Mouse (Mus musculus) heart, embryonic 14.5 days (tissue): ENCODE measurements around the gene Pank1. TPM values are rescaled to one million over a fixed set of nuclear protein-coding genes. Genes with fewer than 3 reads are reported as not detected.
A peak's percentile ranks its signal among the peaks of the same experiment; 100 is the strongest.

Experiments
- ATAC-seq: fragments of 200-750 bp; cut with Nextera tagmentation; 2 replicates; pipeline ENCODE4 v1.8.0; 2017; ENCODE audit warnings: low read depth, moderate TSS enrichment; ENCODE audit not compliant: insufficient number of reproducible peaks, insufficient read depth, low FRiP score
- H3K27ac ChIP-seq, 2 experiments: fragments of 200-500 bp in 1 of 2; fragments of 300-500 bp in 1 of 2; sonication (generic) in 1 of 2; replicated peaks in 1 of 2; 2 replicates each; pipeline ENCODE4 v1.5.1; 2012 to 2014; ENCODE audit warnings: low read depth in 2 of 2, low read length in 2 of 2, control low read depth in 1 of 2, mild to moderate bottlenecking in 1 of 2, mixed read lengths in 1 of 2; ENCODE audit not compliant: control insufficient read depth in 1 of 2, insufficient read depth in 1 of 2
- H3K27me3 ChIP-seq: fragments of 300-500 bp; sonication (generic); 2 replicates; pipeline ENCODE4 v1.6.1; 2014; ENCODE audit warnings: mild to moderate bottlenecking, low read length, control low read depth; ENCODE audit not compliant: control insufficient read depth, insufficient read depth
- H3K36me3 ChIP-seq: fragments of 300-500 bp; sonication (generic); 2 replicates; pipeline ENCODE4 v1.6.1; 2014; ENCODE audit warnings: mild to moderate bottlenecking, control low read depth, low read length, mixed read lengths; ENCODE audit not compliant: control insufficient read depth, insufficient read depth
- H3K4me1 ChIP-seq, 2 experiments: fragments of 200-500 bp in 1 of 2; fragments of 300-500 bp in 1 of 2; sonication (generic) in 1 of 2; 2 replicates each; pipeline ENCODE4 v1.6.1; 2012 to 2014; ENCODE audit warnings: low read length in 2 of 2, control low read depth in 1 of 2, mixed read lengths in 1 of 2; ENCODE audit not compliant: control insufficient read depth in 2 of 2, insufficient read depth in 2 of 2
- H3K4me2 ChIP-seq: fragments of 300-500 bp; sonication (generic); 2 replicates; pipeline ENCODE4 v1.6.1; 2014; ENCODE audit warnings: mild to moderate bottlenecking, low read length
- H3K4me3 ChIP-seq, 2 experiments: fragments of 200-500 bp in 1 of 2; fragments of 300-500 bp in 1 of 2; sonication (generic) in 1 of 2; 2 replicates each; pipeline ENCODE4 v1.5.1; 2012 to 2014; ENCODE audit warnings: low read length in 2 of 2, mild to moderate bottlenecking in 2 of 2, control low read depth in 1 of 2, low read depth in 1 of 2, moderate library complexity in 1 of 2; ENCODE audit not compliant: control insufficient read depth in 1 of 2, insufficient read depth in 1 of 2
- H3K9ac ChIP-seq: fragments of 300-500 bp; sonication (generic); 2 replicates; pipeline ENCODE4 v1.6.1; 2014; ENCODE audit warnings: mild to moderate bottlenecking, low read length
- H3K9me3 ChIP-seq: fragments of 300-500 bp; sonication (generic); 2 replicates; pipeline ENCODE4 v1.6.1; 2016; ENCODE audit warnings: low read length, control low read depth; ENCODE audit not compliant: control insufficient read depth
- WGBS: fragments of 180-500 bp; shearing (Covaris S2); extraction: QIAGEN DNeasy Blood & Tissue Kit; methylation state at CpG from one replicate; pipeline ENCODE4 v1.1.7; 2014; 5-methylcytosine and 5-hydroxymethylcytosine counted together
- polyA plus RNA-seq: library from polyadenylated mRNA; unstranded; fragments of >200 nt; fragmentation: Nextera tagmentation; extraction: Ambion mirVana; gene quantifications from 2 replicates; pipeline ENCODE4 v1.2.1, GENCODE M21; 2014

Gene Pank1
- 17.5 and 19.4 TPM in 2 replicates for polyA plus RNA-seq

DNA sequence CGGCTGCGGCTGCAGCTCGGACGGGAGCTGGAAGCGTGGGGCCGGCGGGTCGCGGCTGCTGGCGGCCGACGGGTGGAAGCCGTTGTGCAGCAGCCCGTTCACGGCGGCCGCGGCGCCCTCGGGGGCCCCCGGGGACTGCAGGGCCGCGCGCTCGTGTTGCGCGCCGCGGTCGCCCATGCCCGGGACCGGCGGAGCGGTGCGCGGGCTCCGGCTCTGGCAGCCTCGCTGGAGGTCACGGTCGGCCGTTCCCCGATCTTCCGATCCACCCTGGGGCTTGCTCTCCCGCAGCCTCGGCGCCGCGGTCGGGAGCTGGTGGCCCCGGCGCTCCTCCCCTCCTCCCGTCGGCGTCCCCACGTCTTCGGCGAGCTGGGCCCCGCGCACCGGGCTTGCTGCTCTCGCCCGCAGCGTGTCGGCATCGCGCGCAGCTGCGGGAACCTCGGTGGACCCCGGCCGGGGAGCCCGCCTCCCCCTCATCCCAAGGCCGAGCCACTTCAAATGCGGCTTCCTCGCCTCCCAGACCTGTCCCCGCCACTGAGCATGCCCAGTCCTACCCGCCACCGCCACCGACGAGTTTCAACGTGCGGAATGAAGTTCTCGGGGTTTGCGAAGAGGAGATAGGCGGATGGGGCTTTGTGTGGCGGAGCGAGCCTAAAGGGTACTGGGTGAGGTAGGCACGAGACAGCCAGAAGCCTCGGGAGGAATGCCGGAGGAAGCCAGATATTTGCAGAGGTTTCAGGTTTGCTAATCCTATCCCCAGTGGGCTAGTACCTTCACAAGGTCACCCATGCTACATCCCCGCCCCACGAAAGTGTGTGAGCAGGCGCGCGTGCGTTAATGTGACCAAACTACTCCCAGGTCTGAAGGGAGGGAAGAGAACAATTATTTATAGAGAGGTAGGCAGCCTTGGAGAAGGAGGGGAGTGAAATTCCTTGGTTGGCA, at the start of gene Pank1:
Gene Pank1 (minus strand): TSS at position 853 of the 939 bp plus-strand sequence.
- H3K9ac ChIP-seq, result peak within 1 kb of the TSS; percentile 97
- under 1% methylated on average over 96 of the region's 96 CpGs for WGBS
- H3K27me3 ChIP-seq, result no peaks in the 10 kb centered on the region
- peak within 1 kb of the TSS; percentile 84 to 97 for H3K4me3 ChIP-seq
- H3K36me3 ChIP-seq, result no peaks in the 10 kb centered on the region
- H3K27ac ChIP-seq, result peak within 1 kb of the TSS; percentile 98 to 99
- peak; percentile 58 for ATAC-seq
- peak within 1 kb of the TSS; percentile 84 for H3K4me2 ChIP-seq
- H3K9me3 ChIP-seq, result no peaks in the 10 kb centered on the region
- peaks cover 9 to 17% of the 10 kb centered on the region in 2 experiments for H3K4me1 ChIP-seq

DNA sequence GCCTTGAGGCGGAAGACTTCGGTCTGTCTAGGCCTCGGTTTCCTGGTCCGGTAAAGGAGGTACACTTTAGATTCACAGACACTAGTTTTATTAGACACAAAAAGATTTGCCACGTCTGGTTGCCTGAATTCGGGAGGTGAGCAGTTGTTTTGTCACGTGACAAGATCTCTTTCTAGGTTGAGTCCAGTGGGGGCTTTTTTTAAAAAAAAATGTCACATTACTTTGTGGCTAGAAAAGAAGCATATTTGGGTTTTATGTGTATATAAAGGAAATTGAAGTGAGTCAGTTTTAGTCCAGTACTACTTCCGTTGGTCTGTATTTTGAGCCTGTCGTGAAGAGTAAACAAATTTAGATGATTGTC, 43.3 kb upstream of the Pank1 start:
- Histone ChIP-seq H3K4me3 (peak overlapping the region; percentile 94 to 100), H3K36me3 (peaks cover 16% of the 10 kb centered on the region), H3K9ac (peak overlapping the region; percentile 82), H3K4me1 (peaks cover 0 to 5% of the 10 kb centered on the region in 2 experiments; a peak in 2 of 4 replicates), H3K9me3 (no peaks in the 10 kb centered on the region), H3K27me3 (no peaks in the 10 kb centered on the region), H3K27ac (peak overlapping the region; percentile 70 to 80), H3K4me2 (peak overlapping the region; percentile 66)
- under 1% methylated on average over 9 of the region's 9 CpGs for WGBS
- ATAC-seq, result no peak

DNA sequence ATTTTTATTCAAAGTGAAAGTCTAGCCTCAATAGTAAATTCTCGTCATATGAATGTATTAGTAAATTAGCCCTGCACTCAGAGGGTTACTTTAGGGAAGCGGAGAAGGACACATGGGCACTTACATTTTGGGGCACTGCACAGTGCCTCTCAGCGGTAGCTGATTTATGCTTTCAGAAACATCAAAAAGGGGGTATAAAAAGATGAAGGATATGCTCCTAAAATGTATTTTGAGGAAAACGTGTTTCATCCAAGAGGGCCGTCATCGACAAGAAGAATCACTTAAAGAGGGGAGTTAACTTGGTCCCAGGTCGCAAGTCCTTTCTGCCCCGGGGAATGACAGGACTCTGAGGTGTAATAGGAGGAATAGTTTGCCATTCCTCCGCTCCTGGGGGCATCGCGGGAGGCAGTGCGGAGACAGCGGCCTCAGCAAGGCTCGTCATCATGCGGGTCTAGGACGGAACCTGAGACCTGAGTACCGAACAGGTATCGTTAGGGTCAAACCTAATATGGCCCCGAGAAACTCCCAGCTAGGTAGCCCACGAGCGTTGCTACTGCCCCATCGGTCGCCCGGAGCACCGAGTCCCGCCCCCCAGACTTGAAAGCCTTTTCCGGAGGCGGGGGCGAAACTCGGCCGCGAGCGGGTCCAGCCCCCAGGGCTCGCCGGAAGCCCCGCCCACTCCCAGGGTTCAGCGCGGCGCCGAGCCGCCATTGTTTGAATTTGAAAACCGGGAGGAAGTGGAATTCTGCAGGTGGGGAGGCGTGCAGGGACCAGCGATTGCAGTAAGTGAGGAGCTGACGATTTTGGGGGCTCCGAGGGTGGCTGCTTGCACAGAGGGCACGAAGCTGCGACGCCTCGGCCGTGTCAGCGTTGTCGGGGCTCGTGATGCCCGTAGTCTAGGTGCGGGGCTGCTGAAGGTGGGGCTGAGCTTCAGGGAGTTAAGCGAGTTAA, 42.7 kb upstream of the Pank1 start, which contains the start of gene Kif20b:
Gene Kif20b (plus strand): TSS at position 710 of the 951 bp plus-strand sequence.
- peak; percentile 95 for ATAC-seq
- 0% methylated on average over 57 of the region's 57 CpGs for WGBS

GRCm38 (mm10) chr19:34921253-34921651, 42.0 kb upstream of the Pank1 start:
- Histone ChIP-seq H3K9me3 (no peaks in the 10 kb centered on the region), H3K36me3 (peaks cover 14% of the 10 kb centered on the region), H3K4me2 (peak overlapping the region; percentile 66), H3K4me1 (peaks cover 0 to 5% of the 10 kb centered on the region in 2 experiments; a peak in 2 of 4 replicates), H3K4me3 (peak overlapping the region in 1 of 2 experiments; percentile 94; a peak in 3 of 4 replicates), H3K27ac (peak overlapping the region in 1 of 2 experiments; percentile 74; a peak in 2 of 4 replicates), H3K27me3 (no peaks in the 10 kb centered on the region), H3K9ac (peak overlapping the region; percentile 60)
- WGBS, result 24% methylated on average over 7 of the region's 7 CpGs
- no peak for ATAC-seq

More for the DNA sequence above, 42.7 kb upstream of the Pank1 start, which contains the start of gene Kif20b:
- peak within 1 kb of the TSS; percentile 66 for H3K4me2 ChIP-seq
- peaks cover 15% of the 10 kb centered on the region for H3K36me3 ChIP-seq
- H3K4me3 ChIP-seq, result peak within 1 kb of the TSS; percentile 94 to 100
- peaks cover 0 to 5% of the 10 kb centered on the region in 2 experiments; a peak in 2 of 4 replicates for H3K4me1 ChIP-seq
- no peaks in the 10 kb centered on the region for H3K9me3 ChIP-seq
- peak within 1 kb of the TSS; percentile 82 for H3K9ac ChIP-seq
- H3K27me3 ChIP-seq, result no peaks in the 10 kb centered on the region
- H3K27ac ChIP-seq, result peak within 1 kb of the TSS; percentile 74 to 80

- H3K9me3 ChIP-seq, result no peaks in the 10 kb centered on the region
- H3K27me3 ChIP-seq, result no peaks in the 10 kb centered on the region
- H3K36me3 ChIP-seq, result peaks cover 10% of the 10 kb centered on the region
- WGBS, result 63% methylated on average over 3 of the region's 3 CpGs
- no peak overlapping the region for H3K4me2 ChIP-seq
- no peak overlapping the region for H3K9ac ChIP-seq
- no peak for ATAC-seq
- no peak overlapping the region for H3K27ac ChIP-seq
- H3K4me1 ChIP-seq, result peaks cover 0 to 5% of the 10 kb centered on the region in 2 experiments; a peak in 2 of 4 replicates
- H3K4me3 ChIP-seq, result no peak overlapping the region
Measured at GRCm38 (mm10) chr19:34920531-34920930, 41.3 kb upstream of the Pank1 start.

DNA sequence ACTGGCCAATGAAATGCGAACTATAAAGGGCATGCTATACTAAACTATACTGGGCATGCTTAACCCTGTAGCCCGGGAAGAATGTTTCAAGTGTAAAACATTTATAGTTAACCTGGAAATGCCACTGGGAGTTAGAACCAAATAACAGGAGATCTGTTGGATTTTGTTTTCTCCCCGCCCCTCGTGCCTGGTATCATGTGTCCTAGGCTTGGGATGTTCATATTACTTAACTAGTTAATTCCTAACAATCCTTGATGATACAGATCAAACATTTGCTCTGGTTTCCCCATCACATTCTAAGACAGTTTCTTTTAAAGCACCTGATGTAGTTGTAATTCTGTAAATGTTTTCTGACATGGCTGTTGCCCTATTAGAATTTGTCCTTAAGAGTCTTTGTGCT, 40.8 kb upstream of the Pank1 start:
- 88% methylated on average over 4 of the region's 4 CpGs for WGBS
- peaks cover 6% of the 10 kb centered on the region for H3K36me3 ChIP-seq
- no peaks in the 10 kb centered on the region for H3K9me3 ChIP-seq
- ATAC-seq, result no peak
- H3K4me1 ChIP-seq, result peaks cover 0 to 5% of the 10 kb centered on the region in 2 experiments; a peak in 2 of 4 replicates
- H3K4me2 ChIP-seq, result no peak overlapping the region
- no peak overlapping the region for H3K27ac ChIP-seq
- H3K27me3 ChIP-seq, result no peaks in the 10 kb centered on the region
- no peak overlapping the region for H3K9ac ChIP-seq
- H3K4me3 ChIP-seq, result no peak overlapping the region

DNA sequence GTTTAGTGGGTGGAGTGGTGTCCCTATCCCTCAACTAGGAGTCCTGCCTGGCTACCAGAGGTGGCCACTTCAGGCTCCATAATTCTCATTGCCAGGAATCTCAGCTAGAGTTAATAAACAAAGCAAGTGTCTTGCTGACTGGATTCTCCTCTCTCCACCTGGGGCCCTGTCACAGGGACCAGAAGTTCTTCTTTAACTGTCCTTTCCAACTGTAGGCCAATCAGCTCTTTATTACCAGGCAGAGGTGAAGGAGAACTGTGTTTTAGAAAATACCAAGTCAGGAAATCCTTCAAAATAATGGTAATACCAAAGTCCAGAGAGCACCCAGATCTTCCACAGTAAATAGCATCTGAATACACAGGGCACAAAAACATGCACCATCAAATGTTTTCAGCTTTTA, 33.1 kb upstream of the Pank1 start:
- Histone ChIP-seq H3K4me3 (no peak overlapping the region), H3K9me3 (no peaks in the 10 kb centered on the region), H3K27ac (no peak overlapping the region), H3K36me3 (no peaks in the 10 kb centered on the region), H3K9ac (no peak overlapping the region), H3K27me3 (no peaks in the 10 kb centered on the region), H3K4me2 (no peak overlapping the region), H3K4me1 (peaks cover 0 to 7% of the 10 kb centered on the region in 2 experiments; a peak in 1 of 4 replicates)
- ATAC-seq, result no peak
